8 mouse cellular contexts compared by ENCODE assay signal in the genomic region with DNA sequence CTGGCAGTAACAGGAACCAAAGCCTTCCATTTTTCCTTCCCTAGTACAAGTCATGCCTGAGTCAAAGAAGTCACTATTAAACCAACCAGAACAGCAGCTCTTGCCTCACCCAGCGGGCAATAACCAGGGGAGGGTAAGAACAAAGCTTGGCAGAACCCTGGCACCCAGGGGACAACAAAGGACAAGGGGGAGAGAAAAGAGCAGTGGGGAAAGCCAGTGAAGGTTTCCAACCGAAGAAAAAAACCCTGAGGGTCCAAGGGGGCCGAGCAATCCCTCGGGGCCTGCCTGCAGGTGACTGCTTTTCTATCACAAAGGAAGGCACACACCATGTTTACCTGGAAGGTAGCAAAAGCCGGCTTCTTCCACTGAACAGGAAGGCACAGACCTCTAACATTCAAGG. TPM values are rescaled to one million over a fixed set of nuclear protein-coding genes. Genes with fewer than 3 reads are reported as not detected.
DNase-seq lines count a peak whose midpoint lies in the region; ATAC-seq lines count a peak whose summit lies in the region.

No protein-coding gene starts in this region.

- H3K27ac ChIP-seq in heart, embryonic 15.5 days, result peak overlapping the region; percentile 88
- H3K27ac ChIP-seq in embryonic facial prominence, embryonic 11.5 days (replicated peaks; ENCODE audit: low read depth, low read length), result no peak overlapping the region
- no peak overlapping the region for H3K27ac ChIP-seq in hindbrain, embryonic 15.5 days (replicated peaks)
- no peak overlapping the region for H3K27ac ChIP-seq in macrophage

- peak overlapping the region; percentile 83 for H3K9ac ChIP-seq in heart, embryonic 15.5 days
- H3K9ac ChIP-seq in embryonic facial prominence, embryonic 11.5 days (replicated peaks; ENCODE audit: low read length), result peak overlapping the region; percentile 88
- peak overlapping the region; percentile 83; the same call in 1 of the 2 replicates for H3K9ac ChIP-seq in hindbrain, embryonic 15.5 days

- ATAC-seq in heart, embryonic 15.5 days (replicated peaks; ENCODE audit: insufficient number of reproducible peaks, insufficient read depth, low FRiP score, low read depth), result no peak
- no peak for ATAC-seq in embryonic facial prominence, embryonic 11.5 days (replicated peaks; ENCODE audit: insufficient number of reproducible peaks, low FRiP score, low TSS enrichment, low read depth)
- ATAC-seq in hindbrain, embryonic 15.5 days (ENCODE audit: low FRiP score, low read depth), result no peak
- ATAC-seq in megakaryocyte-erythroid progenitor cell, adult 5-6 weeks (replicated peaks; ENCODE audit: low FRiP score, low TSS enrichment, poor library complexity, severe bottlenecking), result no peak

- H3K36me3 ChIP-seq in heart, embryonic 15.5 days, result no peaks in the 10 kb centered on the region
- no peaks in the 10 kb centered on the region for H3K36me3 ChIP-seq in embryonic facial prominence, embryonic 11.5 days (replicated peaks; ENCODE audit: control insufficient read depth, insufficient read depth, low read depth, low read length)
- no peaks in the 10 kb centered on the region for H3K36me3 ChIP-seq in hindbrain, embryonic 15.5 days
- no peaks in the 10 kb centered on the region for H3K36me3 ChIP-seq in macrophage (ENCODE audit: inconsistent target)

- H3K4me2 ChIP-seq in heart, embryonic 15.5 days, result peak overlapping the region; percentile 66
- H3K4me2 ChIP-seq in embryonic facial prominence, embryonic 11.5 days (ENCODE audit: low read depth, low read length), result peak overlapping the region; percentile 90
- peak overlapping the region; percentile 91 for H3K4me2 ChIP-seq in hindbrain, embryonic 15.5 days

- H3K4me1 ChIP-seq in heart, embryonic 15.5 days (replicated peaks), result peaks cover 41% of the 10 kb centered on the region
- peaks cover 8% of the 10 kb centered on the region for H3K4me1 ChIP-seq in embryonic facial prominence, embryonic 11.5 days (ENCODE audit: control insufficient read depth, insufficient read depth, low read length)
- peaks cover 28% of the 10 kb centered on the region for H3K4me1 ChIP-seq in hindbrain, embryonic 15.5 days (replicated peaks)

- peaks cover 64% of the 10 kb centered on the region for H3K79me2 ChIP-seq in macrophage (ENCODE audit: inconsistent target)

- DNase-seq in heart, postnatal 36 days, result no peak
- DNase-seq in embryonic facial prominence, embryonic 11.5 days (ENCODE audit: low spot score), result no peak
- no peak for DNase-seq in urinary bladder, adult 18-20 months (ENCODE audit: low spot score in 2 of 2)
- no peak for DNase-seq in layer of hippocampus, adult 11-12 months (ENCODE audit: low spot score)

- no peaks in the 10 kb centered on the region for H3K27me3 ChIP-seq in heart, embryonic 15.5 days
- no peaks in the 10 kb centered on the region for H3K27me3 ChIP-seq in embryonic facial prominence, embryonic 11.5 days (ENCODE audit: control insufficient read depth, insufficient read depth, low read length)
- no peaks in the 10 kb centered on the region for H3K27me3 ChIP-seq in hindbrain, embryonic 15.5 days

- H3K4me3 ChIP-seq in heart, embryonic 15.5 days, result peak overlapping the region; percentile 67
- peak overlapping the region; percentile 83 for H3K4me3 ChIP-seq in embryonic facial prominence, embryonic 11.5 days (ENCODE audit: low read depth, low read length)
- H3K4me3 ChIP-seq in hindbrain, embryonic 15.5 days, result peak overlapping the region; percentile 79
- H3K4me3 ChIP-seq in macrophage (ENCODE audit: inconsistent target), result peak overlapping the region; percentile 58; the same call in 1 of the 2 replicates

- 65% methylated on average over 5 of the region's 5 CpGs for WGBS in heart, embryonic 15.5 days
- 61% methylated on average over 5 of the region's 5 CpGs for WGBS in embryonic facial prominence, embryonic 11.5 days
- WGBS in hindbrain, embryonic 15.5 days, result 51% methylated on average over 5 of the region's 5 CpGs
- WGBS in macrophage (ENCODE audit: missing documents), result 82% methylated on average over 5 of the region's 5 CpGs

- H3K9me3 ChIP-seq in heart, embryonic 15.5 days (replicated peaks), result no peaks in the 10 kb centered on the region
- H3K9me3 ChIP-seq in embryonic facial prominence, embryonic 11.5 days (replicated peaks; ENCODE audit: control insufficient read depth, low read length), result no peaks in the 10 kb centered on the region
- no peaks in the 10 kb centered on the region for H3K9me3 ChIP-seq in hindbrain, embryonic 15.5 days

- intact Hi-C loops in heart, postnatal 36 days (cut with DNase I), result no loop called here

RNA-seq across cellular contexts. Expression of gene Cyth1, which starts 1.7 kb away (rescaled TPM):
- polyA plus RNA-seq in heart, embryonic 15.5 days (2015; fragmentation: Nextera tagmentation; extraction: Ambion mirVana), result 18.0 and 24.4 TPM in 2 replicates
- 10 to 100 TPM; 45.6 to 51.6 TPM for total RNA-seq in heart, postnatal 36 days (2021)
- polyA plus RNA-seq in embryonic facial prominence, embryonic 11.5 days (2014; fragmentation: Nextera tagmentation; extraction: Ambion mirVana), result 10.3 and 11.4 TPM in 2 replicates
- 24.9 and 25.8 TPM in 2 replicates for polyA plus RNA-seq in hindbrain, embryonic 15.5 days (2015; fragmentation: Nextera tagmentation; extraction: Ambion mirVana)
- total RNA-seq in macrophage (2018; cell fraction: chromatin; rRNA removed), result 100 to 1,000 TPM in 22 of 26 experiments, 10 to 100 TPM in 4; 82.3 to 803 (median 180) TPM
- 100 to 1,000 TPM in 4 of 26 experiments, 10 to 100 TPM in 22; 32.2 to 107 (median 58.3) TPM for total RNA-seq in macrophage (2018; cell fraction: cytosol; rRNA removed)
- 100 to 1,000 TPM in 12 of 26 experiments, 10 to 100 TPM in 14; 39.3 to 441 (median 84.8) TPM for total RNA-seq in macrophage (2018; cell fraction: nucleus; rRNA removed)
- 62.6 to 194 TPM (median 68.7 TPM) in 3 replicates for polyA plus RNA-seq in macrophage (2018)
- 6.8 and 14.3 TPM in 2 replicates for total RNA-seq in megakaryocyte-erythroid progenitor cell, adult 5-6 weeks (2014; fragmentation: Nextera tagmentation)
- 11.2 and 17.7 TPM in 2 replicates for total RNA-seq in megakaryocyte-erythroid progenitor cell, adult 5-6 weeks (2017)

RNA-seq across cellular contexts. Expression of gene Usp36, which starts 43.3 kb away (rescaled TPM):
- 11.6 and 16.7 TPM in 2 replicates for polyA plus RNA-seq in heart, embryonic 15.5 days (2015; fragmentation: Nextera tagmentation; extraction: Ambion mirVana)
- 10 to 100 TPM; 12.6 to 15.2 TPM for total RNA-seq in heart, postnatal 36 days (2021)
- 8.1 and 10.4 TPM in 2 replicates for polyA plus RNA-seq in embryonic facial prominence, embryonic 11.5 days (2014; fragmentation: Nextera tagmentation; extraction: Ambion mirVana)
- 16.8 and 19.8 TPM in 2 replicates for polyA plus RNA-seq in hindbrain, embryonic 15.5 days (2015; fragmentation: Nextera tagmentation; extraction: Ambion mirVana)
- total RNA-seq in macrophage (2018; cell fraction: chromatin; rRNA removed), result 10 to 100 TPM in 25 of 26 experiments, 1 to 10 TPM in 1; 9.5 to 62.3 (median 34.7) TPM
- total RNA-seq in macrophage (2018; cell fraction: cytosol; rRNA removed), result 1 to 10 TPM; 2.0 to 7.8 (median 5.2) TPM
- total RNA-seq in macrophage (2018; cell fraction: nucleus; rRNA removed), result 10 to 100 TPM in 18 of 26 experiments, 1 to 10 TPM in 8; 5.9 to 37.0 (median 17.3) TPM
- polyA plus RNA-seq in macrophage (2018), result 4.3 to 7.9 TPM (median 5.4 TPM) in 3 replicates
- total RNA-seq in megakaryocyte-erythroid progenitor cell, adult 5-6 weeks (2014; fragmentation: Nextera tagmentation), result 39.5 and 44.6 TPM in 2 replicates
- 16.6 and 17.1 TPM in 2 replicates for total RNA-seq in megakaryocyte-erythroid progenitor cell, adult 5-6 weeks (2017)
